Comparison of ENCODE assay signal across 9 mouse cellular contexts in genomic region chr4:155695531-155696062, GRCm38 (mm10). TPM values are rescaled to one million over a fixed set of nuclear protein-coding genes. Genes with fewer than 3 reads are reported as not detected.
DNase-seq lines count a peak whose midpoint lies in the region; ATAC-seq and TF ChIP-seq lines count a peak whose summit lies in the region.
"Had no signal": no experiment of that assay in that cellular context is flagged by ENCODE, and none has a peak within 500 bp of the region (broad histone marks: within the 10 kb centered on the region; RNA-seq: fewer than 3 reads in every experiment).

No protein-coding gene starts in this region.

- H3K4me3 ChIP-seq in heart, embryonic 13.5 days = peak overlapping the region; percentile 76
- peak overlapping the region; percentile 73 for H3K4me3 ChIP-seq in bone marrow macrophage, adult 2 months (ENCODE audit: insufficient read depth, low read length)
- H3K4me3 ChIP-seq in forebrain, embryonic 15.5 days = peak overlapping the region; percentile 69
- no peak overlapping the region for H3K4me3 ChIP-seq in midbrain, embryonic 11.5 days (ENCODE audit: low read depth, low read length)

- H3K27me3 ChIP-seq in heart, embryonic 13.5 days (replicated peaks) = peaks cover 31% of the 10 kb centered on the region
- peaks cover 5% of the 10 kb centered on the region; the same call in 1 of the 2 replicates for H3K27me3 ChIP-seq in forebrain, embryonic 15.5 days
- H3K27me3 ChIP-seq in midbrain, embryonic 11.5 days (ENCODE audit: control insufficient read depth, insufficient read depth, low read length) = peaks cover 15% of the 10 kb centered on the region

- no peak overlapping the region for H3K27ac ChIP-seq in heart, embryonic 13.5 days (replicated peaks)
- no peak overlapping the region for H3K27ac ChIP-seq in bone marrow macrophage, adult 2 months (ENCODE audit: insufficient read depth, low read depth, low read length)
- H3K27ac ChIP-seq in forebrain, embryonic 15.5 days (replicated peaks) = no peak overlapping the region
- H3K27ac ChIP-seq in midbrain, embryonic 11.5 days (ENCODE audit: low read depth, low read length) = no peak overlapping the region
- H3K27ac ChIP-seq: liver, embryonic 15.5 days had no signal

- WGBS in heart, embryonic 13.5 days = 76% methylated on average over 4 of the region's 4 CpGs
- 77% methylated on average over 4 of the region's 4 CpGs for WGBS in forebrain, embryonic 15.5 days
- WGBS in midbrain, embryonic 11.5 days = 75% methylated on average over 4 of the region's 4 CpGs

- intact Hi-C loops in heart, postnatal 14 days (cut with DNase I) = loop anchor here (5.0 kb wide), 1 partner anchor 213 kb away; no protein-coding TSS in a partner anchor

- no peaks in the 10 kb centered on the region for H3K9me3 ChIP-seq in heart, embryonic 13.5 days
- H3K9me3 ChIP-seq in forebrain, embryonic 15.5 days = no peaks in the 10 kb centered on the region
- H3K9me3 ChIP-seq in midbrain, embryonic 11.5 days (ENCODE audit: control insufficient read depth, low read length) = no peaks in the 10 kb centered on the region
- H3K9me3 ChIP-seq: liver, embryonic 15.5 days had no signal

- H3K4me2 ChIP-seq in heart, embryonic 13.5 days = peak overlapping the region; percentile 98
- peak overlapping the region; percentile 58 for H3K4me2 ChIP-seq in forebrain, embryonic 15.5 days (replicated peaks)
- 0 out of 2 replicates have a peak overlapping the region, but pooled peaks have one; percentile 90 for H3K4me2 ChIP-seq in midbrain, embryonic 11.5 days

- TF ChIP-seq CTCF in bone marrow macrophage, adult 2 months (IDR thresholded peaks at IDR 0.05; ENCODE audit: low read depth, low read length) = no peak

- no peak for DNase-seq in heart, postnatal 14 days
- DNase-seq in midbrain, embryonic 11.5 days (ENCODE audit: low spot score, missing footprints) = no peak
- DNase-seq in testis, postnatal 14 days (ENCODE audit: low spot score) = no peak
- DNase-seq in B cell, adult 2 months = no peak
- no peak for DNase-seq in urinary bladder, postnatal 25 days (ENCODE audit: low spot score)

- no peak for ATAC-seq in heart, embryonic 13.5 days (ENCODE audit: extremely low read depth, insufficient number of reproducible peaks, low FRiP score, low TSS enrichment)
- no peak for ATAC-seq in forebrain, embryonic 15.5 days (replicated peaks)
- ATAC-seq in midbrain, embryonic 11.5 days (ENCODE audit: low FRiP score) = no peak

- H3K9ac ChIP-seq in heart, embryonic 13.5 days = peak overlapping the region; percentile 85
- H3K9ac ChIP-seq in forebrain, embryonic 15.5 days (replicated peaks) = peak overlapping the region; percentile 69
- H3K9ac ChIP-seq in midbrain, embryonic 11.5 days (ENCODE audit: low read length) = no peak overlapping the region

- H3K4me1 ChIP-seq in heart, embryonic 13.5 days = peaks cover 14% of the 10 kb centered on the region
- peaks cover 30% of the 10 kb centered on the region for H3K4me1 ChIP-seq in bone marrow macrophage, adult 2 months (ENCODE audit: control insufficient read depth, insufficient read depth, low read length)
- peaks cover 28% of the 10 kb centered on the region for H3K4me1 ChIP-seq in forebrain, embryonic 15.5 days
- H3K4me1 ChIP-seq in midbrain, embryonic 11.5 days (ENCODE audit: control insufficient read depth, insufficient read depth, low read length) = 0 out of 2 replicates have a peak, but pooled peaks cover 4% of the 10 kb centered on the region

- no peaks in the 10 kb centered on the region for H3K36me3 ChIP-seq in heart, embryonic 13.5 days
- no peaks in the 10 kb centered on the region for H3K36me3 ChIP-seq in forebrain, embryonic 15.5 days
- no peaks in the 10 kb centered on the region for H3K36me3 ChIP-seq in midbrain, embryonic 11.5 days (ENCODE audit: control insufficient read depth, insufficient read depth, low read length)
- H3K36me3 ChIP-seq: liver, embryonic 15.5 days had no signal

- no peak for TF ChIP-seq POLR2A in bone marrow macrophage, adult 2 months (IDR thresholded peaks at IDR 0.05; ENCODE audit: borderline replicate concordance, low read depth, low read length)

RNA-seq across cellular contexts. Expression of gene Fndc10, which starts 1.5 kb away (rescaled TPM):
- polyA plus RNA-seq in heart, embryonic 13.5 days (2015; fragmentation: Nextera tagmentation; extraction: Ambion mirVana) = 1.1 and 1.4 TPM in 2 replicates
- 1 to 10 TPM; 1.5 to 1.8 TPM for total RNA-seq in heart, postnatal 14 days (2021)
- 1.0 and 1.6 TPM in 2 replicates for polyA plus RNA-seq in bone marrow macrophage, adult 2 months (2012; ENCODE audit: insufficient read depth, insufficient read length, missing spikeins)
- 8.2 and 10.9 TPM in 2 replicates for polyA plus RNA-seq in forebrain, embryonic 15.5 days (2015; fragmentation: Nextera tagmentation; extraction: Ambion mirVana)
- polyA plus RNA-seq in midbrain, embryonic 11.5 days (2014; fragmentation: Nextera tagmentation; extraction: Ambion mirVana) = 1.3 and 1.5 TPM in 2 replicates

RNA-seq across cellular contexts. Expression of gene Ssu72, which starts 9.0 kb away (rescaled TPM):
- polyA plus RNA-seq in heart, embryonic 13.5 days (2015; fragmentation: Nextera tagmentation; extraction: Ambion mirVana) = 105 and 122 TPM in 2 replicates
- total RNA-seq in heart, postnatal 14 days (2021) = 10 to 100 TPM; 44.3 to 48.6 TPM
- polyA plus RNA-seq in bone marrow macrophage, adult 2 months (2012; ENCODE audit: insufficient read depth, insufficient read length, missing spikeins) = 99.3 and 107 TPM in 2 replicates
- polyA plus RNA-seq in forebrain, embryonic 15.5 days (2015; fragmentation: Nextera tagmentation; extraction: Ambion mirVana) = 144 and 146 TPM in 2 replicates
- 147 and 155 TPM in 2 replicates for polyA plus RNA-seq in midbrain, embryonic 11.5 days (2014; fragmentation: Nextera tagmentation; extraction: Ambion mirVana)

RNA-seq across cellular contexts. Expression of gene Mib2, which starts 26.6 kb away (rescaled TPM):
- polyA plus RNA-seq in heart, embryonic 13.5 days (2015; fragmentation: Nextera tagmentation; extraction: Ambion mirVana) = 16.5 and 16.9 TPM in 2 replicates
- 10 to 100 TPM; 22.4 to 24.9 TPM for total RNA-seq in heart, postnatal 14 days (2021)
- 39.9 and 48.7 TPM in 2 replicates for polyA plus RNA-seq in bone marrow macrophage, adult 2 months (2012; ENCODE audit: insufficient read depth, insufficient read length, missing spikeins)
- 51.6 and 52.1 TPM in 2 replicates for polyA plus RNA-seq in forebrain, embryonic 15.5 days (2015; fragmentation: Nextera tagmentation; extraction: Ambion mirVana)
- 11.8 and 12.8 TPM in 2 replicates for polyA plus RNA-seq in midbrain, embryonic 11.5 days (2014; fragmentation: Nextera tagmentation; extraction: Ambion mirVana)

RNA-seq across cellular contexts. Expression of gene Tmem240, which starts 39.0 kb away (rescaled TPM):
- 0.46 and 0.51 TPM in 2 replicates for polyA plus RNA-seq in heart, embryonic 13.5 days (2015; fragmentation: Nextera tagmentation; extraction: Ambion mirVana)
- under 1 TPM; 0.38 to 0.44 TPM for total RNA-seq in heart, postnatal 14 days (2021)
- polyA plus RNA-seq in bone marrow macrophage, adult 2 months (2012; ENCODE audit: insufficient read depth, insufficient read length, missing spikeins) = 1.3 and 1.4 TPM in 2 replicates
- polyA plus RNA-seq in forebrain, embryonic 15.5 days (2015; fragmentation: Nextera tagmentation; extraction: Ambion mirVana) = 10.4 TPM in 2 replicates
- polyA plus RNA-seq in midbrain, embryonic 11.5 days (2014; fragmentation: Nextera tagmentation; extraction: Ambion mirVana) = 0.69 and 0.96 TPM in 2 replicates

RNA-seq across cellular contexts. Expression of gene Mmp23, which starts 42.4 kb away (rescaled TPM):
- polyA plus RNA-seq in heart, embryonic 13.5 days (2015; fragmentation: Nextera tagmentation; extraction: Ambion mirVana) = 67.1 and 73.0 TPM in 2 replicates
- 10 to 100 TPM; 14.5 to 16.8 TPM for total RNA-seq in heart, postnatal 14 days (2021)
- polyA plus RNA-seq in bone marrow macrophage, adult 2 months (2012; ENCODE audit: insufficient read depth, insufficient read length, missing spikeins) = 0.64 and 1.9 TPM in 2 replicates
- 2.3 and 2.6 TPM in 2 replicates for polyA plus RNA-seq in forebrain, embryonic 15.5 days (2015; fragmentation: Nextera tagmentation; extraction: Ambion mirVana)
- polyA plus RNA-seq in midbrain, embryonic 11.5 days (2014; fragmentation: Nextera tagmentation; extraction: Ambion mirVana) = 2.5 and 4.1 TPM in 2 replicates
